Mouse (Mus musculus) embryonic stem cell, embryonic (primary cell): Measurements from ENCODE around the gene Hoxb8.

Source experiments
- CTCF ChIA-PET, 4 experiments: fragments of 300-600 bp in 2 of 4; fragments of 350-600 bp in 2 of 4; sonication (Branson Sonifier 250); formaldehyde crosslinking; loops; one replicate each; lab custom pipeline; 2022; ENCODE audit warnings: inconsistent platforms in 2 of 4; lab: Charles Lee
- POLR2A ChIA-PET, 4 experiments: fragments of 300-600 bp in 2 of 4; fragments of 350-600 bp in 2 of 4; sonication (Branson Sonifier 250); formaldehyde crosslinking; loops; one replicate each; lab custom pipeline; 2022; ENCODE audit warnings: antibody characterized with exemption in 4 of 4, inconsistent platforms in 1 of 4; lab: Charles Lee

The Hoxb8 gene

DNA sequence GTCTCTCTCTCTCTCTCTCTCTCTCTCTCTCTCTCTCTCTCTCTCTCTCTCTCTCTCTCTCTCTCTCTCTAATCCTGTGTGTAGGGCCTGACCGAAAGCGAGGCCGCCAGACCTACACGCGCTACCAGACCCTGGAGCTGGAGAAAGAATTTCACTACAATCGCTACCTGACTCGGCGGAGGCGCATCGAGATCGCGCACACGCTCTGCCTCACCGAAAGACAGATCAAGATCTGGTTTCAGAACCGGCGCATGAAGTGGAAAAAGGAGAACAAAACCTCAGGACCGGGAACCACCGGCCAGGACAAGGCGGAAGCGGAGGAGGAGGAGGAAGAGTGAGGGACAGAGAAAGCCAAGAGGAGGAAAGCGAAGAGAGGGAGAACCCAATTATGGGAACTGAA, 7.6 kb downstream of the Hoxb8 start:
- ChIA-PET CTCF (interaction anchor here in 1 of 4 experiments (0.5 to 0.6 kb wide), 2 partner anchors 10 to 110 kb away, joined by 3 to 8 read pairs; no protein-coding TSS in a partner anchor), POLR2A (no interaction called here)

DNA sequence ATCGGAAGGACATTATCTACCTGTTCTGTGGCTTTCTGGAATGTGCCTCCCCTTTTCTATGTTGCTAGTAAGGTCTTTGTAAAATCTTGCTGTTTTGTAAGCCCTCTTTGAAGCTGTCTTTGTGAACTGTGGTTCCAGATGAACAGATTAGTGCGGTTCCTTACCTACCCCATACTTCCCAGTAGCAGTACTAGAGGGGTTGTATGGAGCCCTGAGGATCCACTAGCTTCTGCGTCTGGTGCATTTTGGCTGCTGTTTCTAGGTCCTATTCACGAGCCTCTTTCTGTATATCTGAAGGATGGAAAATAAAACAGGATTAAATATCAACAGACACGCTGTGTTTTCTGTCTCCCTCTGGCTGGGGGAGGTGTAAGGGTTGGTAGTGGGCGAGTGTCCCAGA, 8.1 kb downstream of the Hoxb8 start:
- POLR2A ChIA-PET, result no interaction called here
- CTCF ChIA-PET, result interaction anchor here in 1 of 4 experiments (0.6 kb wide), 1 partner anchor 11 kb away, joined by 3 read pairs; no protein-coding TSS in a partner anchor

DNA sequence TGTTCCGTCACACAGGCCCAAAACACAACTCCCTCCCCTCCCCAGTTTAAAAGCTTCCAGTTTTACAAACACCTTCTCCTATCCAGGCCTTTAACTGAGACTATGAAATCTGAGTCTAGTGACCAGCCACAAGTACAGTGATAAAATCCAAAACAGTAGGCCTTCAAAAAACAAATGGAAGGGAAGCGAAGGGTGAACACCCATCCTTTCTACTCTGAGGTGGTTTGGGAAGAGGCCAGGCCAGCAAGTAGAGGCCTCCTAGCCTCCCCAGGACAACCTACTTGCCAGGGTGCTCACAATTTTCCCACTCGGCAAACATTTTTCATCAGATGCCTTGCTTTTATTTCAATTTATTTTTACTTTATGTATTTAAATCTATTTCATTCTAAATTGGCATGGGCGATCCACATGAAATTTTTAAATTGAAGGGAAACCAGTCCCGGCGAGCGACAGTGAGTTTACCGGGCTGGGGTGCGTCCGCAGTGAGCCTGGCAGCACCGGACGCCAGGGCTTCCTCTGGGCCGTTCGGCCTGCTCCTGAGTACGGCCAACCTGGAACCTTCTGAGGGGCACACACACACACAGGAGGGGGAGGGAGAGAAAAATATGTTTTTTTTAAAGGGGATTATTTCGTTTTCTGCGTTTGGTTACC, 9.1 kb downstream of the Hoxb8 start:
- ChIA-PET POLR2A (interaction anchor here in 1 of 4 experiments (0.6 to 0.8 kb wide), 3 partner anchors 14 to 256 kb away, joined by 3 to 4 read pairs (median 3); partner anchors contain the start of gene Snf8), CTCF (interaction anchor here in 2 of 4 experiments (0.6 to 1.3 kb wide), 4 partner anchors 11 to 608 kb away, joined by 3 to 4 read pairs (median 4); no protein-coding TSS in a partner anchor)

DNA sequence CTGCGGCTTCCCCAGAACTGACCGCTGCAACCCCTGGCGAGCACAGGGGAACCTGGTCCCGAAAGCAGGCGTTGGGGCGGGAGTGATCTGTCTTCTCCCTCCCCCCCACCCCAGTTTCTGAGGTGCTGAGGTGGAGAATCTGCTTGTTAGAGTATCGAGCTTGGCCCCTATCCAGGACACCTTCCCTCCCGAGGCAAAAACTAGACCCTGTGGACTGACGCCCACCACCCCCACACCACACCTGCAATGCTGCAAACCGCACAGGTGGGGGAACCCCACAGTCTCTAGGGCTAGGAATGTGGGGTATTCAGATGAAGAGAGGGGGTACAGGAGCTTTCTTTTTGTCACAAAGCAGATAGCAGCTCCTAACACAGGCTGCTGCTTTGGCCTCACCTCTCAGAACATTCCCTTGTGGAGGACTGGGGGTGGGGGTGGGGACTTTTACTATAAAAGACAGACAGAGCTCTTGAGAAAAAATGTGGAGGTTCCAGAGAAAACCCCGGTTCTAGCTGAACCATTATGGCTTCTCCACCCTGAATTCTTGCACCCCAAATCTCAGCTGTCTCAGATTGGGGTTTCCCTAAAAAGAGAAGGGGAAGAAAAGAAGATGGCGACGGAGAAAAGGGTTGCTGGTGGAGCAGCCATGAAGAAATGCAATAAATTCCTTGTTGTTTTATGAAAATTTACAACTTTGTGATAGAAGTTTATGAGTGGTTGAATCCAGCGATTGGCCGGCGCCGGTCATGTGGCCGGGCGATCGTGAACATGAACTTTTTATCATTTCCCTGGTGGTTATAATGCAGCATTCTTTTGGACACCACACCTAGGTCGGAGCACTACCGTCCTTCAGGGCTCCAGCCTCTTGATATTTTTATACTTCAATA, 10.2 kb downstream of the Hoxb8 start, which contains the start of gene Hoxb6:
Gene Hoxb6 (plus strand): TSS at position 796 of the 884 bp plus-strand sequence.
- POLR2A ChIA-PET, result interaction anchor here in 1 of 4 experiments (0.6 to 1.0 kb wide), 4 partner anchors 12 to 257 kb away, joined by 3 to 4 read pairs (median 3); partner anchors contain the start of gene Snf8
- CTCF ChIA-PET, result interaction anchor here (0.6 to 1.9 kb wide), 8 partner anchors 12 to 871 kb away, joined by 3 to 12 read pairs (median 4); no protein-coding TSS in a partner anchor

DNA sequence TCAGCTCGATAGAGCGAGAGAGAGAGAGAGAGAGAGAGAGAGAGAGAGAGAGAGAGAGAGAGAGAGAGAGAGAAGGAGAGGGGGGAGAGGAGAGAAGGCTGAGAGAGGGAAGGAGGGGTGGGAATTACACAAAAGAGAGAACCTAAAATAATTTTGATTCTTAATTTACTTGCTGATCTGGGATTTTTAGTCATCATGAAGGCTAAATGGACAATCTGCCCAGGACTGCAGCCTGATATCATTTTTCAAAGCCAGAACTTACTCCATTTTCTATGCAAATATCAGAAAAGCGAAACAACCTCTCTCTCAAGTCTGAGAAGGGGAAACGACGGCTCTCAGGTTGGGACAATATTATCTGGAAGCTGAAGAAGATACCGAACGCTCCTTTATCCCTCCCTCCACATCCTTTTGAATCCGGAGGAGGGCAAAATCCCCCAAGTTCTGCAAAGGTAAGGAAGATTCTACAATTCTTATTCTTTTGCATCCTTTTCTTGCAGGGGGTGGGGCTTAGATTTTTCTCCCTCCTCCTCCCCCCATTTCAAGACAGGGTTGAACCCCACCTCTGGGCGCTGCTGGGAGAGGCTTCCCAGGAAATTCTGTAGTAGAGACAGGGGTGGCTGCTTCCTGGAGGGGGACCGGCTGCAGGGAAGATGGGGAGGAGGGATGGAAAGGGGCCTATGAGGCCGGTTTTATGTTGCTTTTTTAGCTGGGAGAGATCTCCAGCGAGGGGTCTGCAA, 11.0 kb downstream of the Hoxb8 start:
- POLR2A ChIA-PET, result interaction anchor here in 1 of 4 experiments (1.0 kb wide), 2 partner anchors 10 to 18 kb away, joined by 3 to 4 read pairs; no protein-coding TSS in a partner anchor
- CTCF ChIA-PET, result interaction anchor here in 3 of 4 experiments (0.8 to 1.9 kb wide), 6 partner anchors 9 to 1080 kb away, joined by 3 to 12 read pairs (median 4); partner anchors contain the start of gene Hoxb5 (in 1 of the 3)

DNA sequence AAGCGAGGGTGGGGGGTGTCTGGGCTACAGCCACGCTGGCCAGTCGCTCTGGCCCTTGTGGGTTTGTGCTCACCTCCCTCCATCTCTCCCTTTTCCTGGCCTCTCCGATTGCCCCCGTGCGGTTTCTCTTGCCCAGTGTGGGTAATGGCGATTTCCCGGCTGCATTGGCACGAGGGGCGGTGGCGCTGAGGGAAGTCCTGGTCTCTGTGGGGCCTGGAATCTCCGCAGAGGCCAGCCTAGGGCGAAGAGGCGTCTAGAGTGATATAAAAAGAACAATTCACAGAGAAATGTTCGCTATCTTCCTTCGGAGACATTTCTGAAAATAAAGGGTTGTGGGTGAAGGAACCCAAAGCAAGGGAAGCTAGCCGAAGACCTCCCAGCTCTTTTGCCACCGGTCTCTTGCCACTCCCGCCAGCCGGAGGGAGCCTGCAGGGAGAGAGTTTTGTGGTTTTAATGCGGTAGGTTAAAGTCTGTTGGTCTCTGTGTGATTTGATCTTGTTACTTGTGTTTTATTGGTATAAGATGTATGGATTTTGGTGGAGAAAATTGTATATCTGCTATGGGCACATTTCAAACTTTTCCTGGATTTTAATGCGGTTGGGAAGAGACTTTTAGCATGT, 11.7 kb downstream of the Hoxb8 start:
- POLR2A ChIA-PET, result interaction anchor here in 1 of 4 experiments (1.0 kb wide), 1 partner anchor 11 kb away, joined by 4 read pairs; no protein-coding TSS in a partner anchor
- CTCF ChIA-PET, result interaction anchor here (0.7 to 1.9 kb wide), 7 partner anchors 10 to 1080 kb away, joined by 3 to 12 read pairs (median 4); partner anchors contain the start of gene Hoxb5 (in 1 of the 4)

DNA sequence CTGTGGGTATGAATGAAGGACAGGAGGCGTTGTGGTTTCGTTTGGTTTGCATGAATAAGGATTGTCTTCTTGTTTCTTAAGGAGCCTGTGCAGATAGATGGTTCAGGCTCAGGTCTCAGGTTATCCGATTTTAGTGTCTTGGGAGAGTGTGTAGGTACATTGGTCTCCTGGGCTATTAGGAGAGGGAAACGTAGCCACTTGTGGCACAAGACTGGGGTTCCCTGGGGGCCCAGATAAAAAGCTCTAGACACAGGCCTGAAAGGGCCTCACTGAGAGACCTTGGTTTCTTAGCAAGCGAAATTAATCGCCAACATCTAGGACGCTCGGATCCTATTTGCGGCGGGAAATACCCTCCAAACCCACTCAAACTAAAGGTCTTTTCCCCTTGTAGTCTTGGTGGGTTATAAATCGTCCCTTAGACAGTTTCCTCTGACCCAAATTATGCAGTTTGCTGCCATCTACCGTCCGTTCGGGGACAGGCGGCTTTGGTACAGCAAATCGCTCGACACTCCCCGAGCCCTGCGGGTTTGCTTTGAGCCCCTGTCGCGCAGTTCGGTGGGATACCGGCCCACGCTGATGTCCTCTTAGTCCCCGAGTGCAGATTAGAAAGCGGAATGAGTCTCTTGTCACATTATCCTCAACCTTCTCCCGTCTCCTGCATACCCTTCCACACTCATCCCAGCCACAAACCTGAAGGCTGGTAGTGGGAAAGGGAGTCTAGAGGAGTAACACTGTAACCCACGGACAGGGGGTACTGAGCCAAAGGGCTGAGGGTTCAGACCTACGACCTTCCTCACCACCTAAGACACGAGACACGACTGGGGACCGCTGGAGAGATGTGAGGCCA, 12.8 kb downstream of the Hoxb8 start:
- POLR2A ChIA-PET, result interaction anchor here in 1 of 4 experiments (0.7 to 1.3 kb wide), 4 partner anchors 10 to 219 kb away, joined by 3 to 6 read pairs (median 4); no protein-coding TSS in a partner anchor

DNA sequence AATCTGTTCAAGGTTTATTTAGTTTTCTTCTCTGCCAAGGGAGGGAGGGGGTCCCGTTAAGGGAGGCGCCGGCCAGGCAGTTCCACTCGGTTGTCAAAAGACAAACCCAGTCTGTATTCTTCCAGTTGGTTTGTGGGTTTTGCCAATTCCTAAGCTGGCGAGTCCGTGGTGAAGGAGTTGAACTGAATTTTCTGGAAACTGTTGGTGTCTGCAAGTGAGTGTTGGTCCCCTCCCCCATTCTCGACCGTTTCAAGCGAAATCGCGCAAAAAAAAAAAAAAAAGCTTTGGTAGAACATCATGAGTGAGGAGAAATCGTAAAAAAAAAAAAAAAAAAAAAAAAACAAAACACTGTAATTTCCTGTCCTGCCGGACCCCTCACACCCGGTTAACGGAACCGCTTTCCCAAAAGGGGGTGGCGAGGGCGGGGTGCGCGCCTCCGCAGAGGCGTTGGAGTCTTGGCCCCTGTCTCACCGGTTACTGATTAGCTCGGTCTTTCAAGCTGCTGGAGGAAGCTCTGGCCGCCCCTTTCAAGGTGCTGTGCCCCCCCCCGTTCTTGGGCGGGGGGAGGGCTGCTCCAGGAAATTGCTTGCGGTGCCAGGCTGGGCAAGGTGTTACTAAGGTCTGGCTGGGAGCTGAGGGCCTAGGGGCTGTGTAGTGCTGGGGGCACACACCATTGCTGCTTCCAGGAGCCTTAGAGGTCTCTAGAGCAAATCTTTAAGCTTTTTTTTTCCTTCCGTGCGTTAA, 13.6 kb downstream of the Hoxb8 start:
- POLR2A ChIA-PET, result interaction anchor here in 3 of 4 experiments (0.6 to 1.6 kb wide), 11 partner anchors 8 to 376 kb away, joined by 3 to 6 read pairs (median 4); partner anchors contain the start of gene Hoxb5 (in 1 of the 3)

More for the DNA sequence above, 12.8 kb downstream of the Hoxb8 start:
- CTCF ChIA-PET, result interaction anchor here (0.5 to 3.6 kb wide), 12 partner anchors 9 to 515 kb away, joined by 3 to 18 read pairs (median 4); partner anchors contain the start of gene Hoxb5 (in 1 of the 4)

DNA sequence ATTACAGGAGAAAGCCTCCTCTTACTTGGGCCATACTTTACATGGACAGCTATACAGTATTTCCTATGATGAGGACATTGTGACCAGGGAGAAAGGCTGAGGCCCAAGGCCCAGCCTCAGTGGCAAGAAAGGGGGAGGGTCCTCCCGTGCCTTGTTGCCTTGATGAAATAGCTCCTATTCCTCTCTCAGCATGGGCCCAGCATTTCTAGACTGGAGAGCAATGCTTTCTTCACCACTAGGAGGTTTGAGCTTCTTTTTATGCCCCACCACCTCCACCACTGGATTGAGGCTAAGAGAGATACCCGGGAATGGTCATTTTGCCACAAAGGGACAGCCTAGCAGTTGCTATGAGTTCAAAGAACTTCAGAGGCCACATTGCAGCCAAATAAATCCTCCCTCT, 15.3 kb downstream of the Hoxb8 start:
- ChIA-PET POLR2A (interaction anchor here in 2 of 4 experiments (0.6 to 1.6 kb wide), 3 partner anchors 18 to 526 kb away, joined by 3 to 4 read pairs (median 3); no protein-coding TSS in a partner anchor), CTCF (interaction anchor here in 3 of 4 experiments (0.5 to 3.6 kb wide), 9 partner anchors 10 to 256 kb away, joined by 3 to 18 read pairs (median 3); partner anchors contain the start of gene Hoxb8 (in 1 of the 3))

More for the DNA sequence above, 13.6 kb downstream of the Hoxb8 start:
- CTCF ChIA-PET, result interaction anchor here (0.5 to 3.6 kb wide), 20 partner anchors 9 to 516 kb away, joined by 3 to 18 read pairs (median 3); partner anchors contain the start of genes Hoxb7 (in 1 of the 4) and Hoxb8 (in 1 of the 4)

DNA sequence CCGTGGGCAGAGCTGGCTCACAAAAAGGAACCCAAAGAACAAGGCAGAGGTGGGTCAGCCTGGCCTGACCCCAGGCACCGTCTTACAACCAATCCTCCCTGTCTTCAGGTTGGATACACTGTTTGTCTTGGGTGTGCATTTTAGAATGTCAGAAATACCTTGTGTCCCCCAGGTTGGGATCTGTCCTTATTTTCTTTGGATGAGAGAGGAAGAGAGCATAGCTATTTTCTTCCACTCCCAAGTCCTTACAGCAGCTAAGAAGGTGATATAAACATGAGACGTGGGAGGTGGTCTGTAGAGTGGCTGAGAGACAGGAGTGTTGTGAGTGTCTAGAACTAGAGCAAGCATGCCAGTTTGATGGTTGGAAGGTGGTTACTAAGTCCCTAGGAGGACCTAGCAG, 15.7 kb downstream of the Hoxb8 start:
- POLR2A ChIA-PET, result interaction anchor here in 3 of 4 experiments (0.6 to 0.9 kb wide), 4 partner anchors 13 to 779 kb away, joined by 3 to 4 read pairs (median 3); no protein-coding TSS in a partner anchor

DNA sequence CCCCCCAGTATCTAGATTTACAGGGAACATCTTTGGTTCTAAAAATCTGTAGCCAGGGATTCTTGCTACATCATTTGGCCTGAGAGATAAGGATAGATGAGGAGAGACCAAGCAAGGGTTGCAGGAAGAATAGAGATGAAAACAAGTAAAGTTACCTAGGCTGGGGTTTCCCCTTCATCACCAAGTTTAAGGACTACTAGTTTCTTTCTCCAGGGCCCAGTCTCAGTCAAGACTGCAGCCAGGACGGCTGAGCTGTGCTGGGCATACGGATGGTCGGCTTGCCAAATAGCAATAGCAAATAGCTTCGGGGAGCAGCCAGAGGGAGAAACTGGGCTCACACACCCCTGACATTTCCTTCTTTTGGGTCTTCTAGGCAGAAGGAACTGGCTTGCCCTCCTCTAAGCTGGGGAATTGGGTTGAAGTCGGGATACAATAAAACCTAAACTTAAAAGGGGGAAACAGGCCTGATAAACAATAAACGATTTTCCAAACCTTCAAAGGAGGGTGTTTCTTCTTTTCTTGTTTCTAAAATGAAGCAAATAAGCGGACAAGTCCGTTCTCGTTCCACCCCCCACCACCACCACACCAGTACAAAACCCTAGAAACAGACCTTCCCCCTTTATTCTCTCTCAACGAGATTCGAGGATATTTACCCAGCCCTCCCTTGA, 16.4 kb downstream of the Hoxb8 start:
- CTCF ChIA-PET, result interaction anchor here in 3 of 4 experiments (0.5 to 3.6 kb wide), 6 partner anchors 11 to 314 kb away, joined by 3 to 18 read pairs (median 4); no protein-coding TSS in a partner anchor
- POLR2A ChIA-PET, result interaction anchor here in 2 of 4 experiments (0.6 to 0.9 kb wide), 2 partner anchors 14 to 778 kb away, joined by 3 to 4 read pairs; no protein-coding TSS in a partner anchor

More for the DNA sequence above, 15.7 kb downstream of the Hoxb8 start:
- CTCF ChIA-PET, result interaction anchor here in 3 of 4 experiments (0.5 to 3.6 kb wide), 8 partner anchors 10 to 308 kb away, joined by 3 to 18 read pairs (median 4); no protein-coding TSS in a partner anchor

DNA sequence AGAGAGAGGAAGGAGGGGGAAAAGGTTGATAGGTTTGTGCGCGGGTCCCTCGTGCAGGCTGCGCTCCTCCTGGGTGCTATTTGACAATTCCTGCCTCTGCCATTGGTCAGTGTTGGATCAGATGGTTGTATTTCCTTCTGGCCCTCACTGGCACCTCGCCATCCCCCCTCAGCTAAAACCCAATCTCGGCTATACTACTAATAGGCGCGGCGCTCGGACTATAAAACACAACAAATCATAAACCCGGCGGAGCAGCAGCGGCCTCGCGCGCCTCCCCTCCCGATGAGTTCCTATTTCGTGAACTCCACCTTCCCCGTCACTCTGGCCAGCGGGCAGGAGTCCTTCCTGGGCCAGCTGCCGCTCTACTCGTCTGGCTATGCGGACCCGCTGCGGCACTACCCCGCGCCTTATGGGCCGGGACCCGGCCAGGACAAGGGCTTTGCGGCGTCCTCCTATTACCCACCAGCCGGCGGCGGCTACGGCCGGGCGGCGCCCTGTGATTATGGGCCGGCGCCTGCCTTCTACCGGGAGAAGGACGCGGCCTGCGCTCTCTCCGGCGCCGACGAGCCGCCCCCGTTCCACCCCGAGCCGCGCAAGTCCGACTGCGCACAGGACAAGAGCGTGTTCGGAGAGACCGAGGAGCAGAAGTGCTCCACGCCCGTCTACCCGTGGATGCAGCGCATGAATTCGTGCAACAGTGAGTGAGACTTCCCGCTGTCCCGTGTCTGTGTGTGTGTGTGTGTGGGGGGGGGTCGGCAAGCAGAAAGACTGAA, 17.4 kb downstream of the Hoxb8 start:
- ChIA-PET POLR2A (interaction anchor here in 1 of 4 experiments (0.7 to 1.5 kb wide), 3 partner anchors 12 to 61 kb away, joined by 3 to 5 read pairs (median 4); partner anchors contain the start of gene Hoxb7), CTCF (interaction anchor here in 1 of 4 experiments (0.7 kb wide), 1 partner anchor 227 kb away, joined by 5 read pairs; no protein-coding TSS in a partner anchor)

DNA sequence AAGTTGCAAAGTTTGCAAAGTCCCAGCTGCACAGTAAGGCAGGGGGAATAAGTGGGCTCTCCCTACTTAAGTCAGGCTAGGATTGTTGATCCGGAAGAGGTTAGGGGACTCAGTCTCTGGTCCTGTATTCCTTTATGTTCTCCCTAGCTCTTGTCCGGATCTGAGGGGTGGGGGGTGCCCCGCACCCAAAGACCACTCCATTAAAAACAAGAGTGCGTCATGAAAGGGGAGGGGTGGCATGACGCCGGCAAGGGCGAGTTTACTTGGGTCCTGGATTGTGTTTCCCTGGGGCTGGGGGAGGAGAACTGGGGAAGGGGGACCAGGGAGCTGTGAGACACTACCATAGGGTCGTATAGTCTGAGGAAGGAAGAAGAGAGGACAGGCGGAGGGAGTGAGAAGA, 18.1 kb downstream of the Hoxb8 start:
- POLR2A ChIA-PET, result interaction anchor here in 2 of 4 experiments (0.6 to 1.5 kb wide), 4 partner anchors 13 to 132 kb away, joined by 3 to 4 read pairs (median 3); partner anchors contain the start of gene Hoxb7 (in 1 of the 2)

More for the DNA sequence above, 18.1 kb downstream of the Hoxb8 start:
- CTCF ChIA-PET, result interaction anchor here in 2 of 4 experiments (0.7 to 1.4 kb wide), 4 partner anchors 20 to 227 kb away, joined by 3 to 5 read pairs (median 4); no protein-coding TSS in a partner anchor
